Mouse (Mus musculus): Measurements from ENCODE around the gene Elavl3. TPM values are rescaled to one million over a fixed set of nuclear protein-coding genes. Genes with fewer than 3 reads are reported as not detected.

Gene Elavl3
- polyA plus RNA-seq, 1 experiment from 2014 or later: 69.1 TPM

DNA sequence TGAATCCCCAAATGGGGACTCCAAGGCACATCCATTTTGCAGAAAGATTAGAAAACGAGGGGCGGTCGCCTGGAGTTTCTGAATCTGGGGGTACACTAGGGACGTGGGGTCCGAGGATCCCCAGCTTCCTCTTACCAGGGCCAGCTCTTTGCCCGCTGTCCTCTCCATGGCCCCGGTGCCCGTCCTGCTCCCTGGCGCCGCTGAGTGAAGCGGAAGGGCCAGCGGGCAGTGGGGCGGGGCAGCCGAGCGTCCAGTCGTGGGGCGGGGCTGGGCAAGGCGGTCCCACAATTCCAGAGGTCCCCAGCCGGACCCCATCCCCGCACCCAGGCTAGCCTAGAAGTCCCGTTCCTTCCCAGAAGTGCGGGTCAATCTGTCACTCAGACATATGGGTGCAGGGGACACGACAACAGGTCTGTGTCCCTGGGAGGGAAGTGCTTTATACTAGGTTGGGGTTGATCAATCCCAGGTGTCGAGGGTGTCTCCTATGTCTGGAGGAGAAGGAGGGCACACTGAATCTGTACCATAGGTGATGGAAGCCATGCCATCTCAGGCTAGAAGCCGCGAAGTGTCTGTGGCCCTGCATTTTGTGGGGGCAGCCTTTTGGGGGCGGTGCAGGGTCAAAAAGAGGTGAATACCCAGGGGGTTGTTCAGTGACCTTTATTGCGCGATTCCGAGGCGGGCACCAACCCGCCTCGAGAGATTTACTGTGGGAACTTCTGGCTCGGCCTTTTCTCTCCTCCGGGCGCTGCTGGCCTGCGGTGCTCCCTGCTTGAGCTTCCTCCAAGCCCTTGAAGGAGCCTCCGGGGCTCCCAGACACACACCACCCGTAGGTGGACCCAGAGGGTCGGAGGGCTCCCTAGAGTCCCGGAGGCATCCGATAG, 62.4 kb downstream of the Elavl3 start, which contains the start of gene Rgl3:
Gene Rgl3, minus strand, starts transcription at position 217 of the 881 bp plus-strand sequence.
- Histone ChIP-seq H3K9ac (ENCODE audit: low read length) (peak within 1 kb of the TSS; percentile 50), H3K4me1 (ENCODE audit: control insufficient read depth, insufficient read depth, low read length) (peaks cover 16% of the 10 kb centered on the region), H3K27me3 (ENCODE audit: control insufficient read depth, insufficient read depth, low read length) (peaks cover 57% of the 10 kb centered on the region), H3K36me3 (ENCODE audit: control insufficient read depth, insufficient read depth, low read length) (no peaks in the 10 kb centered on the region), H3K9me3 (ENCODE audit: control insufficient read depth, low read length) (no peaks in the 10 kb centered on the region), H3K27ac (ENCODE audit: low read depth, low read length) (no peak within 1 kb of the TSS), H3K4me3 (ENCODE audit: low read depth, low read length) (peak within 1 kb of the TSS; percentile 42), H3K4me2 (ENCODE audit: low read depth) (peak within 1 kb of the TSS; percentile 77)
- WGBS: under 1% methylated on average over 42 of the region's 42 CpGs
- DNase-seq (ENCODE audit: low spot score): peak; percentile 38
- ATAC-seq (ENCODE audit: insufficient read depth, low FRiP score, low TSS enrichment): 0 out of 2 replicates have a peak, but pooled peaks have one; percentile 36

DNA sequence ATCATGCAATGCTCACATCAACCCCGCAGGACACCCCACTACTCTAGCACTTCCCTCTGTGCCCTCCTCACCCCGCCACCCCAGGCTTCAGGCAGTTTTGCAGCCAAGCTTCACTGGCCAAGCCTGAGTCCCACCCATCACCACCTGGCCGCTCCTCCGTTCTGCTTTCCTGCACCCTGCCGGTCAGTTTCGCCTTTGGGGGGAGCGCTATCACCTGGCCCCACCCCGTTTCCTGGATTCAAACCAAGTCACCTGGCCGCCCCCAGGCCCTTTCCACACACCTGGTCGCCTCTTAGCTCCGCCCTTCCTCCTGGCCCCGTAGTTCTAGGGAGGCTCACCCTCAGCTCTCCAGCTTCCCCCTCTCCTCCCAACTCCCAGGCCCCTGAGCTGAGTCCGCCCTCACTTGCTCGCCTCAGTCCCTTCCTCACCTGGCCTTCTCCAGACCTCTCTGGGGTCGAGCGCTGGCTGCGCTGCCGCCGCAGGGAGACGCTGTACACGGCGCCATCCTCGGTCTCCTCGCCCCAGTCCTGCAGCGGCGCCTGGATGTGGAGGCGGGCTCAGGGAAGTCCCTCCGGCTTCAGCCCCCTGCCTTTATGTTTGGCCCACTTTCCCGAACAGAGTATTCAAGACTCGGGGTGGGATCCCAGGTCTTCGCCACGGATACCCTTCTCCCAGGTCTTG, 63.3 kb downstream of the Elavl3 start:
- DNase-seq (ENCODE audit: low spot score): peak; percentile 53
- H3K27ac ChIP-seq (ENCODE audit: low read depth, low read length): no peak overlapping the region
- H3K27me3 ChIP-seq (ENCODE audit: control insufficient read depth, insufficient read depth, low read length): peaks cover 57% of the 10 kb centered on the region
- WGBS: 1% methylated on average over 32 of the region's 32 CpGs
- no peak for ATAC-seq (ENCODE audit: insufficient read depth, low FRiP score, low TSS enrichment)
- H3K4me1 ChIP-seq (ENCODE audit: control insufficient read depth, insufficient read depth, low read length): peaks cover 16% of the 10 kb centered on the region
- H3K4me3 ChIP-seq (ENCODE audit: low read depth, low read length): peak overlapping the region; percentile 42
- no peaks in the 10 kb centered on the region for H3K9me3 ChIP-seq (ENCODE audit: control insufficient read depth, low read length)
- H3K4me2 ChIP-seq (ENCODE audit: low read depth): peak overlapping the region; percentile 77
- H3K9ac ChIP-seq (ENCODE audit: low read length): peak overlapping the region; percentile 15; the same call in 1 of the 2 replicates
- H3K36me3 ChIP-seq (ENCODE audit: control insufficient read depth, insufficient read depth, low read length): no peaks in the 10 kb centered on the region

DNA sequence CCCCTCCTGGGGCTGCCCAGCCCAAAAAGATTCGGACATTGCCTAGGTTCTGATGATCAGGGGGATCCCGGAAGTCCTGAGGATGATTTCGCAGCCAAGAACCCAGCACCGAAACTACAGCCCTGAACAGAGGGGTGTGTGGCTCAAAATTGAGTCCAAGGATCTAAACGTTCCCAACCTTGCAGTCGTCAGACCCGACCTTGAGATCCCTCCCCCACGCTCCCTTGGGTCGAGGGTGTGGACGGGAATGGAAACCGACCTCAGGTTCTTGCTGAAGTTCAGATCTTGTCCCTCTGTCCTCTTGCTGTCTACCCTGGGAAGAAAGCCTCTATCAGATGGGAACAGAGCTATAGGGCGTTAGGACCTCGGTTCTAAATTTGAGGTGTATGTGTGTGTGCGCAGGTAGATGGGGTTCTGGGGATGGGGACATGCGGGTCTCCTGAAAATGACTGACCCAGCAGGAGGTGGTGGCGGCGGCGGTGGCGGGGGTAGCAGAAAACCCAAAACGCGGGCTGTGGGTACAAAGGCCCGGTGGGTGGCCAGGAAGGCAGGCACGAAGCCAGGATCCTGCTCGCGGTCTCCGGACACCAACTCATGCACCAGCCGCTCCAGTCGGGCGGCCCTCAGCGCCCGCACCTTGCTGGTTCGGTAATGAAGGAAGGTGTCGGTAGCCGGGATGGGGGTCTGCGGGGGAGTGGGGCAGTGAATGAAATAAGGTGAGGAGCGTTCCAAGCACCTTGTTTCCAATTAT, 64.1 kb downstream of the Elavl3 start:
- Histone ChIP-seq H3K9ac (ENCODE audit: low read length) (no peak overlapping the region), H3K4me3 (ENCODE audit: low read depth, low read length) (no peak overlapping the region), H3K4me2 (ENCODE audit: low read depth) (peak overlapping the region; percentile 77; the same call in 1 of the 2 replicates), H3K27ac (ENCODE audit: low read depth, low read length) (no peak overlapping the region), H3K4me1 (ENCODE audit: control insufficient read depth, insufficient read depth, low read length) (peaks cover 16% of the 10 kb centered on the region), H3K27me3 (ENCODE audit: control insufficient read depth, insufficient read depth, low read length) (peaks cover 57% of the 10 kb centered on the region), H3K36me3 (ENCODE audit: control insufficient read depth, insufficient read depth, low read length) (no peaks in the 10 kb centered on the region), H3K9me3 (ENCODE audit: control insufficient read depth, low read length) (no peaks in the 10 kb centered on the region)
- DNase-seq (ENCODE audit: low spot score): no peak
- no peak for ATAC-seq (ENCODE audit: insufficient read depth, low FRiP score, low TSS enrichment)
- 7% methylated on average over 36 of the region's 36 CpGs for WGBS

DNA sequence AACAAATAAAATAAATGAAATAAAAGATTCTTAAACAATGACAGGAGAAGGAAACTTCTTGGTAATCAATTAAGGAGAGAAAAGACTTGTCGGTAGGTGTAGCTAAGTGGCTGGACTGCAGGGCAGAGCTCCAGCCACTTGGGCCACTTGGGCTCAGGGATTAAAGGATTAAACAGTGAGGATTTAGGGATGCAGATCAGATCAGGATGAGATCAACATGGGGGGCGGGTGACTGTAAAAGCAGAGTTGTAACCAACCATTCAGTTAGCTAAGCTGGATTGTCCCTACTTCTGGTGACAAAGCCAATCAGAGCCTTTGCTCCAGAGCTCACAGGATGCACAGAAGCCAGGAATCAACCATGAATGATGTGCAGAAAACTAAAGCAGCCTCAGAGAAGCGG, 67.9 kb downstream of the Elavl3 start:
- Histone ChIP-seq H3K9me3 (ENCODE audit: control insufficient read depth, low read length) (no peaks in the 10 kb centered on the region), H3K4me3 (ENCODE audit: low read depth, low read length) (no peak overlapping the region), H3K27ac (ENCODE audit: low read depth, low read length) (no peak overlapping the region), H3K27me3 (ENCODE audit: control insufficient read depth, insufficient read depth, low read length) (peaks cover 27% of the 10 kb centered on the region), H3K36me3 (ENCODE audit: control insufficient read depth, insufficient read depth, low read length) (no peaks in the 10 kb centered on the region), H3K4me1 (ENCODE audit: control insufficient read depth, insufficient read depth, low read length) (peaks cover 6% of the 10 kb centered on the region), H3K9ac (ENCODE audit: low read length) (no peak overlapping the region), H3K4me2 (ENCODE audit: low read depth) (no peak overlapping the region)
- no peak for DNase-seq (ENCODE audit: low spot score)
- WGBS: 37% methylated on average over 3 of the region's 3 CpGs
- ATAC-seq (ENCODE audit: insufficient read depth, low FRiP score, low TSS enrichment): no peak

DNA sequence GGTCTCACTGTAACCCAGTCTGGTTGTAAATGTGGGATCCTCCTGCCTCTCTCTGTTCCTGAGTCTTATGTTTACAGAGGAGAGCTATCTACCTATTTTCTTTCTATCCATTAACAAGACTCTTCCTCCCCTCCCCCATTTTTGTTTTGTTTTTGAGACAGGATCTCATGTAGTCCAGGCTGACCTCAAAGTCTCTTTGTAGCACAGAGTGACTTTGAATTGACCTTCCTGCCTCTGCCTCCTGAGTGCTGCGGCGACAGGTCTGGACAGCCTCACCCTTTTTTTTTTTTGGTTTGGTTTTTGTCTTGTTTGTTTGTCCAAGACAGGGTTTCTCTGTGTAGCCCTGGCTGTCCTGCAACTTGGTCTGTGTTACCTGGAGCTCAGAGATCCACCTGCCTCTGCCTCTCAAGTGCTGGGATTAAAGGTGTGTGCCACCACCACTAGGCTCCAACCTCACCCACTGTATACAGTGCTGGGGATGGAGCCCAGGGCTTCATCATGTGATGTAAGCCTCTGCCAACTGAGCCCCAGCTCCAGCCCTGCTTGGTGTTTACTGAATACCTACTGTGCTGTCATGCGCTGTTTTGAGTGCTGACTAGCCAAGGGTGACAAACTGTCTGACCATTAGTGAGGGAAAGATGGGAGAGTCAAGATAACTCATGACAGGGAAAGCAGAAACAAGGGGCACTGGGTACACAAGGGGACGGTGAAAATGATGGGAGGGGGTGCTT, 73.3 kb downstream of the Elavl3 start:
- H3K27ac ChIP-seq (ENCODE audit: low read depth, low read length): no peak overlapping the region
- H3K9ac ChIP-seq (ENCODE audit: low read length): no peak overlapping the region
- no peaks in the 10 kb centered on the region for H3K27me3 ChIP-seq (ENCODE audit: control insufficient read depth, insufficient read depth, low read length)
- H3K9me3 ChIP-seq (ENCODE audit: control insufficient read depth, low read length): no peaks in the 10 kb centered on the region
- ATAC-seq (ENCODE audit: insufficient read depth, low FRiP score, low TSS enrichment) (no peak), DNase-seq (ENCODE audit: low spot score) (no peak)
- H3K4me1 ChIP-seq (ENCODE audit: control insufficient read depth, insufficient read depth, low read length): no peaks in the 10 kb centered on the region
- no peaks in the 10 kb centered on the region for H3K36me3 ChIP-seq (ENCODE audit: control insufficient read depth, insufficient read depth, low read length)
- no peak overlapping the region for H3K4me3 ChIP-seq (ENCODE audit: low read depth, low read length)
- H3K4me2 ChIP-seq (ENCODE audit: low read depth): no peak overlapping the region
- 87% methylated on average over 4 of the region's 4 CpGs for WGBS

DNA sequence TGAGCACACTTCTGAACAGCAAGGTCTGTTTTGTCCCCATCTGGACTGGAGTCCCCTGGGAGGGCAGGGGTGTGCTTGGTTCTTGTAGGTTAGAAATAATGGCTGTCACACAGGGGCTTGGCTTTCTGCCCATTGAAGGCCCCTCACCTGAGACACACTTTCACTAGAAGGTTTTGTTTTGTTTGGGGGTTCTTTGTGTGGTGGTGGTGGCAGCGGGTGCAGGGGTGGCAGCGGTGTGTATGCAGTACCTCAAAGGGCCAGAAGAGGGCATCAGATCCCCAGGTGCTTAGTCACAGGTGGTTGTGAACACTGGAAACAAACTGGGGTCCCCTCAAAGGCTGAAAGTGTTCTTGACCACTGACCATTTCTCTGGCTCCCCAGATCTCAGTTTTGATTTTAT, 73.9 kb downstream of the Elavl3 start:
- H3K9me3 ChIP-seq (ENCODE audit: control insufficient read depth, low read length): no peaks in the 10 kb centered on the region
- H3K27me3 ChIP-seq (ENCODE audit: control insufficient read depth, insufficient read depth, low read length): no peaks in the 10 kb centered on the region
- H3K4me2 ChIP-seq (ENCODE audit: low read depth): no peak overlapping the region
- H3K36me3 ChIP-seq (ENCODE audit: control insufficient read depth, insufficient read depth, low read length): no peaks in the 10 kb centered on the region
- no peak overlapping the region for H3K27ac ChIP-seq (ENCODE audit: low read depth, low read length)
- H3K4me3 ChIP-seq (ENCODE audit: low read depth, low read length): no peak overlapping the region
- DNase-seq (ENCODE audit: low spot score): no peak
- 18% methylated on average over 2 of the region's 2 CpGs for WGBS
- ATAC-seq (ENCODE audit: insufficient read depth, low FRiP score, low TSS enrichment): no peak
- no peaks in the 10 kb centered on the region for H3K4me1 ChIP-seq (ENCODE audit: control insufficient read depth, insufficient read depth, low read length)
- H3K9ac ChIP-seq (ENCODE audit: low read length): no peak overlapping the region

DNA sequence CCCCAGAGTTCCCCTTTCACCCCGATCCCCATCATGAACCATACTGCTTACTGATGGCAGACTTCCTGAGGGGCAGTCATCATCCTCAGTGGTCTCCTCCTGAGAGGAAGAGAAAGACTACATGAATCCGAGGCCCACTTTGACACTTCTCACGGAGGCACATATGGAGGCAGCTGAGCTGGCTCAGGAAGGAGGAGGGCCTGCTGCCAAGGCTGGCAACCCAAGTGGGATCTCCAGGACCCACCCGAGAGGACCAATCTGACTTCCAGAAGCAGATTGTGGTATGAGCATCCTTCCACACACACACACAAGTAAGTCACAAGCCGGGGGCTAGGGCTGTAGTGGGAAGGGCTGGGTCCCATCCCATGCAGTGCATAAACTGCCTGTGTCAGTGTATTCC, 74.5 kb downstream of the Elavl3 start:
- WGBS: 86% methylated on average over 5 of the region's 5 CpGs
- no peak for DNase-seq (ENCODE audit: low spot score)
- Histone ChIP-seq H3K27me3 (ENCODE audit: control insufficient read depth, insufficient read depth, low read length) (no peaks in the 10 kb centered on the region), H3K4me1 (ENCODE audit: control insufficient read depth, insufficient read depth, low read length) (no peaks in the 10 kb centered on the region), H3K27ac (ENCODE audit: low read depth, low read length) (no peak overlapping the region), H3K9ac (ENCODE audit: low read length) (no peak overlapping the region), H3K9me3 (ENCODE audit: control insufficient read depth, low read length) (no peaks in the 10 kb centered on the region), H3K4me2 (ENCODE audit: low read depth) (no peak overlapping the region), H3K4me3 (ENCODE audit: low read depth, low read length) (no peak overlapping the region), H3K36me3 (ENCODE audit: control insufficient read depth, insufficient read depth, low read length) (no peaks in the 10 kb centered on the region)
- ATAC-seq (ENCODE audit: insufficient read depth, low FRiP score, low TSS enrichment): no peak

DNA sequence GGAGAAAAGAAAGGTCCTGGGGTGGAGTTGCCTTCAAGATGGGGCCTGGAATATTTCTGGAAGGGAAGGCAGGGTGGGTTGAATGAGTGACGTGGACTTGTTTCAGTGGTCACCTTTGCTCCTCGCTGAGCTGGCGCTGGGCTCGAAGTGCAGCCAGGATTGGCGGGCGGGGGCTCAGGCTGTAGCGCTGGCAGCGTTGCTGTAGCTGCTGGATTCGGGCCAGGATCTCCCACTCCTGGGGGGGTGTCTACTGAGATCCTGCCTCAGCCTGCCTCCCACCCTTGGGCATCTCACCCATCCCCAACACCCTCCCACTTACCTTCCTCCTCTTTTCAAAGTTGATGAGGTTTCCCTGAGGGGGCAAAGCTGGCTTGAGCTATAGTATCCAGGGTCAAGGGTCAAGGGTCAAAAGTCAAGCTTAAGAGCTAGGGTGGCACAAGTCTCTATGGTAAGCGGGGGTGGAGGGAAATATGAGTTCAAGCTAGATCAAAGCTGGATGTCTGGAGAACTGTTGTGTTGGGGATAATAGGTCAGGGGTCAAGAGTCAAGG, 75.1 kb downstream of the Elavl3 start:
- Histone ChIP-seq H3K9ac (ENCODE audit: low read length) (no peak overlapping the region), H3K36me3 (ENCODE audit: control insufficient read depth, insufficient read depth, low read length) (no peaks in the 10 kb centered on the region), H3K27me3 (ENCODE audit: control insufficient read depth, insufficient read depth, low read length) (no peaks in the 10 kb centered on the region), H3K4me2 (ENCODE audit: low read depth) (no peak overlapping the region), H3K27ac (ENCODE audit: low read depth, low read length) (no peak overlapping the region), H3K9me3 (ENCODE audit: control insufficient read depth, low read length) (no peaks in the 10 kb centered on the region), H3K4me3 (ENCODE audit: low read depth, low read length) (no peak overlapping the region), H3K4me1 (ENCODE audit: control insufficient read depth, insufficient read depth, low read length) (no peaks in the 10 kb centered on the region)
- DNase-seq (ENCODE audit: low spot score) (no peak), ATAC-seq (ENCODE audit: insufficient read depth, low FRiP score, low TSS enrichment) (no peak)
- WGBS: 97% methylated on average over 9 of the region's 10 CpGs
